Mouse (Mus musculus): ENCODE measurements around the gene Mrc2.

The Mrc2 gene

GRCm38 (mm10) chr11:105292124-105293071, at the start of gene Mrc2:
TSS of gene Mrc2 (plus strand) at chr11:105292643.
- no peak for DNase-seq (ENCODE audit: low spot score in 2 of 2)

- no peak for DNase-seq (ENCODE audit: low spot score in 2 of 2)
Observed at GRCm38 (mm10) chr11:105246369-105246768, 46.1 kb upstream of the Mrc2 start.

GRCm38 (mm10) chr11:105246785-105247184, 45.7 kb upstream of the Mrc2 start:
- DNase-seq (ENCODE audit: low spot score in 2 of 2): no peak

GRCm38 (mm10) chr11:105247321-105247720, 45.1 kb upstream of the Mrc2 start:
- no peak for DNase-seq (ENCODE audit: low spot score in 2 of 2)

- no peak for DNase-seq (ENCODE audit: low spot score in 2 of 2)
Observed at GRCm38 (mm10) chr11:105259733-105260132, 32.7 kb upstream of the Mrc2 start.

GRCm38 (mm10) chr11:105261116-105261515, 31.3 kb upstream of the Mrc2 start:
- no peak for DNase-seq (ENCODE audit: low spot score in 2 of 2)

- no peak for DNase-seq (ENCODE audit: low spot score in 2 of 2)
Observed at GRCm38 (mm10) chr11:105261601-105262351, 30.7 kb upstream of the Mrc2 start.

GRCm38 (mm10) chr11:105264506-105264905, 27.9 kb upstream of the Mrc2 start:
- DNase-seq (ENCODE audit: low spot score in 2 of 2): no peak

GRCm38 (mm10) chr11:105264988-105265387, 27.5 kb upstream of the Mrc2 start:
- no peak for DNase-seq (ENCODE audit: low spot score in 2 of 2)

GRCm38 (mm10) chr11:105270155-105270554, 22.3 kb upstream of the Mrc2 start:
- peak; percentile 54 to 71 for DNase-seq (ENCODE audit: low spot score in 2 of 2)

GRCm38 (mm10) chr11:105280456-105280855, 12.0 kb upstream of the Mrc2 start:
- DNase-seq (ENCODE audit: low spot score in 2 of 2): no peak

- no peak for DNase-seq (ENCODE audit: low spot score in 2 of 2)
Observed at GRCm38 (mm10) chr11:105281291-105281690, 11.2 kb upstream of the Mrc2 start.

GRCm38 (mm10) chr11:105281763-105282459, 10.5 kb upstream of the Mrc2 start:
- DNase-seq (ENCODE audit: low spot score in 2 of 2): peak; percentile 30 to 38

- DNase-seq (ENCODE audit: low spot score in 2 of 2): no peak
Observed at GRCm38 (mm10) chr11:105282460-105282859, 10.0 kb upstream of the Mrc2 start.

GRCm38 (mm10) chr11:105283016-105283415, 9.4 kb upstream of the Mrc2 start:
- no peak for DNase-seq (ENCODE audit: low spot score in 2 of 2)

- DNase-seq (ENCODE audit: low spot score in 2 of 2): no peak
Observed at GRCm38 (mm10) chr11:105285720-105286119, 6.7 kb upstream of the Mrc2 start.

GRCm38 (mm10) chr11:105289403-105289802, 3.0 kb upstream of the Mrc2 start:
- DNase-seq (ENCODE audit: low spot score in 2 of 2): no peak

- no peak for DNase-seq (ENCODE audit: low spot score in 2 of 2)
Observed at GRCm38 (mm10) chr11:105291681-105292123, 741 bp upstream of the Mrc2 start.

- DNase-seq (ENCODE audit: low spot score in 2 of 2): no peak
Observed at GRCm38 (mm10) chr11:105293101-105293581, 698 bp downstream of the Mrc2 start.

GRCm38 (mm10) chr11:105293901-105294494, 1.6 kb downstream of the Mrc2 start:
- DNase-seq (ENCODE audit: low spot score in 2 of 2): no peak

GRCm38 (mm10) chr11:105296084-105296483, 3.6 kb downstream of the Mrc2 start:
- no peak for DNase-seq (ENCODE audit: low spot score in 2 of 2)

All from right cerebral cortex, adult 2 months (tissue).